Mouse (Mus musculus): ENCODE data around the gene Myo1e.

The Myo1e gene

DNA sequence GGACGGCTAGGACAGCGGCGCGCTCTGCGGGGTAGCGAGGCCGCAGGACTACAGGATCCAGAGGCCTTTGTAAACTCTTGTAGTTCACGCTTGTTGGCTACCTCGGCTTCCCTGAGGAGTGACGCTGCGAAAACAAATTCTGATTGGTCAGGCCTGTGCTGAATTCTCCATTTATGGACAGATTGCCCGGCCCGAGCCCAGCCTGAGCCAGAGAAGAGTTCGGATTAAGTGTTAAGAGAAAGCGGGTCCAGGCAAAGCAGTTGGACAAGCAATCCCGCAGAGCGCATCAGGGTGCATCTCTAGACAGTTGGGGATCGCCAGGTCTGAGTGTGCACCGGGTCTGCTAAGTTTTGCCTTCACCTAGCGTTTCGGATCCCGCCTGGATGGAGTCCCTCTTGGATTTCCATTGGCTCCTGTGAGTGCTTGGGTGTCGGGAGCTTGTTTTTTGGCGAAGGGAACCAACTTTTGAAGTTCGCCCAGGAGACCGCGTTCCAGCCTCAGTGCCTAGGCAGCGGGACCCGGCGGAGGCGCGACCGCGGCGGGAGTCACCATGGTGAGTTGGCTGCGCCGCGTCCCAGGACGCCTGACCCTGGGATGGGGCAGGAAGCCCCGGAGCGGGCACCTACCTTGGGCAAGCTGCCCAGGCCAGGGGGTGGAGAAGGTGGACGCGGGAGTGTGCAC, at the start of gene Myo1e:
Myo1e (plus strand) TSS at position 200 of the 681 bp plus-strand sequence.
- peak; percentile 90 for DNase-seq

- no peak for DNase-seq
Measured at GRCm38 (mm10) chr9:70160071-70160470, 47.1 kb upstream of the Myo1e start.

- no peak for DNase-seq
Measured at GRCm38 (mm10) chr9:70168973-70169372, 38.2 kb upstream of the Myo1e start.

GRCm38 (mm10) chr9:70174291-70174848, 32.8 kb upstream of the Myo1e start:
- no peak for DNase-seq

DNA sequence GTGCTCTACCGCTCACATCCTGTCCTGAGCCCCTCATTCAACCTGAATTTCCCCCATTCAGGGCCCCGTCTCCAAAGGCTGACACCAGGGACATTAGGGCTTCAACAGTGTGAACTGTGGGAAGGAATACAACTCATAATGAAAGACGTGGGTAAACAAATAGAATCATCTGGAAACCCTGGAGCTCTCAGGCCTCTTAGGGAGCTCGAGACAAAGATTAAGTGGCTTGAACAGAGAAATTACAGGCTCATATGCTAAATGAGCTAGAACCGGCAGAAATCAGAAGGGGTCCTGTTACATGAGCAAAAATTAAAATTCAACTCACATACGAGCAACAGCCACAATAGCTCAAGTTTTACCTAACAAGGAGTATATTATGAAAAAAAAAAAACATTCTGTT, 32.3 kb upstream of the Myo1e start:
- DNase-seq, result no peak

DNA sequence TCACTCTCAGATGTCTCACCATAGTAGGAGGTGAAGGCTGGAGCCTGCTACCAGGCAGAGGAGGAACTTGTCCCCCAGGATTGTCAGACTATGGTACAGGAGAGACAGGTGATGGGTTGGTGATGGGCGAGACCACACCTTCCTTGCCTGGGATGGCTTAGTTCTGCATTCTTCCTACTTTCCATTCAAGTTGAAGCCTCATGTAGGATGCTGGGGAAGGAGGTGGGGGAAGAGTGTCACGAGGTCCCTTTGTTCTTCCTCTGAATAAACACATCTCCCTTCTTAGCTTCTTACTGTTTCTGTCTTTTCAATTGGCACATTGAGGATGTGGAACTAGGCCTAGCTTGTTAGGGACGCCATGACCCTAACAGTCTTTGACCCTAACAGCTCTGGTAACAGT, 30.9 kb upstream of the Myo1e start:
- no peak for DNase-seq

GRCm38 (mm10) chr9:70181719-70182118, 25.4 kb upstream of the Myo1e start:
- DNase-seq, result no peak

GRCm38 (mm10) chr9:70182639-70183038, 24.5 kb upstream of the Myo1e start:
- no peak for DNase-seq

GRCm38 (mm10) chr9:70192336-70192735, 14.8 kb upstream of the Myo1e start:
- no peak for DNase-seq

DNA sequence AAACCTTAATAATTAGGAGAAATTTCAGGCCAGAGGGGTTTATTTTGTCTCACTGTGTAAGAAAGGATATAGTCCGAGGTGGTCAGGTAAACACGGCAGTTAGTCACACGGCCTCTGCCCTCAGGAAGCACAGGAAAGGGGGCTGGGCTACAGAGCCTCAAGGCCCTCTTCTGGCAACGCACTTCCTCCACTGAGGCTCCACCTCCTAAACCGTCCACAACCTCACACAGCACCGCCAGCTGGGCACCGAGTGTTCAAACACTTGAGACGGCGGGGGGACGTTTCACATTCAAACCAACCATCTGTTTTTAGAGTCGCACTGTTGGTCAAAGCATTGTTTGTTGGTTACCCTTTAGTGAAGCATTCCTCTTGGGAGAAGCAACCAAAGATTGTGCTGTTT, 12.5 kb upstream of the Myo1e start:
- no peak for DNase-seq

- no peak for DNase-seq
Measured at GRCm38 (mm10) chr9:70196956-70197659, 10.0 kb upstream of the Myo1e start.

DNA sequence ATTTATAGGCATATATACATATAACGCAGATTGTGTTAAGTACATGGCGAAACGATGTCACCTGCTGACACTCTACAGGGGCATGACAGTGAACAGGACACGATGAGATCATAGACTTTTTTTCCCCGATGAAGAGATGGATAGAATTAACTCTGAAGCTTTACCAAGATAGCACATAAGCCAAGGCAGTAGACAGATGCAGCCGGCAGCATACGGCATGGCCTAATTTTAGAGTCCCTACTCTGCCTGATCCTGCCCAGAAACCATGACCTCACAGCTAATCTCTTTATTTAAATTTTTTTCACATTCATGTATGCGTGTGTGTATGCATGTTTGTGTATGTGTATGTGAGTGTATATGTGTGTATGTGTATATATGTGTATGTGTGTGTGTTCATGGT, 9.2 kb upstream of the Myo1e start:
- no peak for DNase-seq

DNA sequence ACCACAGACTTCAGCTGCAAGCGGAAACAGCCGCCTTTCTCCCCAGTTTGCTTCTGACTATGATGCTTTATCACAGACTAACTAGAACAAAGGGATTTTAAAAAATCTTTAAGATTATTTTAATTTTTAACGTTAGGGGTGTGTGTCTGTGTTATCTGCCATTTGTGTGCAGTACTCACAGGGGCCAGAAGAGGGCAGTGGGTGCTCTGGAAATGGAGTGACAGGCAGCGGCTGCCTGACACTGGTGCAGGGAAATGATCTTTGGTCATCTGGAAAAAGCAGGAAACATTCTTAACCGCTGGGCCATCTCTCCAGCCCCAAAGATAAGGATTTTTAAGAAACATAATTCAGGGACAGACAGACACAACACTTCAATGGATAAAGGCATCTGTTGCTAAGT, 4.4 kb upstream of the Myo1e start:
- peak; percentile 70 for DNase-seq

DNA sequence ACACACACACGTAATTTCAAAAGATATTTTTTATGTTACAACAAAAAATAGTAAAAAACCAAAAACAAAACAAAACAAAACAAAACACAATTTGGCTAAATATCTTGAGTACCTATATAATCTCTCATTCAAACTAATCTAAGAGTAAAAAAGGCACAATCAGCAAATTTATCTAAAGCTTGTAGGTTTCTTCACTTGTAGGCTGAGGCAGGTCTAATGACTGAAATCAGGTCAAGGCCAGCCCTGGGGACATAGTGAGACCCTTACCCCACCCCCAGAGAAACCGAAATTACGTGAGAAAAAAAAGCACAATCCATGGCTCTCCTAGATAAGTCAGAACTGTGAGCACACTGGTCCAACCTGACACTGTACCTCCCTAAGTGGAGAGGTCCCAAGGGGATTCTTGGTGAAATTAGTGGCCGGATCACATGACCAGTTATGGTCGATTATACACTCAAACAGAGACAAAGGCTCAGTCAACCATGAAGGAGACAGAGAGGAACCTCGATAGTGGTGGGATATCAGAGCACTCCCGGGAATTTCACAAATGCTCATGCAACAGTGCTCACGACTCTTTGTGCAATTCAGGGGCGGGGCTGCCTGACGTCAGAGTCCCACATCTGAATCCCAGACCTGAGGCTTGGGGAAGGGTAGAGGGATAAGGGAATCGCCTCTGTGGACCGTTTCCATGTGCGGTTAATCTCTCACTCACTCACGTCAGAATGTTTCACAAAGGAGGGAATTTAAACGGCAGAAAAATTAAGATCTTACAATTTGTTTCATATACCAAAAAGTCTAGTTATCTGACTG, 3.7 kb upstream of the Myo1e start:
- DNase-seq, result no peak

- DNase-seq, result peak; percentile 83
Measured at GRCm38 (mm10) chr9:70207981-70208521, 901 bp downstream of the Myo1e start.

- no peak for DNase-seq
Measured at GRCm38 (mm10) chr9:70208751-70209150, 1.6 kb downstream of the Myo1e start.

GRCm38 (mm10) chr9:70209296-70210049, 2.3 kb downstream of the Myo1e start:
- DNase-seq, result peak; percentile 55

DNA sequence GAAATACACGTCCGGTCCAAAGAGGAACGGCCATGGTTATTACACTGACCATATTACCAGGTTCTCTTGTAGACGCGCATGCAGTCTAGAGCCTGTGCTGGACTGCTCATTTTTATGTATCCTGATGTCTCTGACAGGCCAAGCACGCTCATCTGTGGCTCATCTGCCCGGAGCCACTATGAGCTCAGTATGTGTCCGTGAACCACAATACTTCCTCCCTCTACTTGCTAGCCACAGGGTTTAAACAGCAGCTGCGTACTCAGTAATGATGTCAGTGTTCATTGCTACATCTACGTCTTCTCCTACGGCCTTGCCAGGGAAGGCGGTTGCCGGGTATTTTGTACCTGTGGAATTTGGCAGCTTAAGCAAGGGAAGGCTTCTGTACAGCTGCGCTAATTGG, 4.5 kb downstream of the Myo1e start:
- no peak for DNase-seq

- no peak for DNase-seq
Measured at GRCm38 (mm10) chr9:70216517-70216916, 9.4 kb downstream of the Myo1e start.

GRCm38 (mm10) chr9:70219295-70219931, 12.3 kb downstream of the Myo1e start:
- no peak for DNase-seq

GRCm38 (mm10) chr9:70220461-70221170, 13.5 kb downstream of the Myo1e start:
- DNase-seq, result peak; percentile 50
